Mouse (Mus musculus) kidney, postnatal 14 days (tissue): Measurements from ENCODE around the gene Gm5039.
"Not testable (repeated sequence)": the region's sequence is repeated elsewhere in the genome, so short reads cannot be mapped to it uniquely, and the experiment has no call there.

Source experiments
- DNase-seq: peaks from one replicate; pipeline ENCODE4 v3.0.0; 2022; ENCODE audit warnings: mixed read lengths

Gene Gm5039

DNA sequence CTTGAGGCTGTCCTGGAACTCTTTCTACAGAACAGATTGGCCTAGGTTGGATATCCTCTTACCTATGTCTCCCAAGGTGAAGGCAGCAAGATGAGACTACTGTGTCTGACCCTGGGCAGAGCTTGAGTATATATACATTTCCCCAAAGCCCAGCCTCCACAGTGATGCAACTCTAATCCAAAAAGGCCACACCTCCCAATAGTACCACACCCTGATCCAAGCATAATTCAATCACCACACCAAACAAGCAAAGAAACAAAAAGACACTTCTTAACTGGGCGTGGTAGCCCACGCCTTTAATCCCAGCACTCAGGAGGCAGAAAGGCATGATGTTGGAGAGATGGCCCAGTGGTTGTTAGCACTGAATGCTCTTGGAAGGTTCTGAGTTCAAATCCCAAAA is at the start of gene Gm5039:
Gm5039 (minus strand) TSS at position 101 of the 400 bp plus-strand sequence.
- not testable (repeated sequence) for DNase-seq

- DNase-seq: no peak
These were observed 48.2 kb upstream of the Gm5039 start for GRCm38 (mm10) chr12:88372018-88372417.

DNA sequence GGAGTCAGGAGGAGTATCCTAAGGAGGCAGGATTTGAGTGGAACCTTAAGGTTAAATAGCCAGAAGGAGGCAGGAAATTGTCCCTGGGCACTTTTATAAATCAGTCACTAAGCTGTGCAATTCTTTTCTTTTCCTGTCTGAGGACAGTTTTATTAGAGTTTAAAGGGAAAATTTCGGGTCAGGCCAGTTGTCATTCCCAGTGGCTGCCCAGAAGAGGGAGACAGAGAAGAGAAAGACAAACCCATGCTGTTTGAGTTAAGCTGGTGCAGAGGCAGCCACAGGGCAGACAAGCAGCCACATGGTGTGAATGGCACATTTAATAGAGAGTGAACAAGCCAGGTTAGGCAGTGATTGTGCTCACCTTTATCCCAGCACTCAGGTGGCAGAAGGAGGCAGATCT is 46.5 kb upstream of the Gm5039 start:
- DNase-seq: peak; percentile 11

GRCm38 (mm10) chr12:88369690-88370089 is 45.9 kb upstream of the Gm5039 start:
- not testable (repeated sequence) for DNase-seq

DNA sequence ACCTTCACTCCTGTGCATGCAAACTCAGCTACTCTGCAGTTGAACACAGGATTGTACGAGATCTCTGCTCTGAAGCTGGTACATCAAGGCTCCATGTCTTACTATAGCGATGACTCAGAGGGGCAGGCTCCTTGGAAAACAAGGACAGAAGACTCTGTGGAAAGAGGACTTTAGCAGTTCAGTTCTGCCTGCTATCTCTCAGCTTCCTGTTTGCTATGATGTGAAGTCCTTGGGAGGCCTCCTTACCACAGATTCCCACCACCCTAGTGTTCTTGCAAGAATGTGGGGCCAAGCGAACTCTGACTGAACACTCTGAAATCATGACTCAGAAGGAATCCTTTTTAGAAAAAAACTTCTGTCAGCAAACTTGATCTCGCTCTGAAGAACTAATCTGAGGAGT is 44.8 kb upstream of the Gm5039 start:
- DNase-seq: peak; percentile 8

GRCm38 (mm10) chr12:88367673-88368072 is 43.8 kb upstream of the Gm5039 start:
- DNase-seq: no peak

DNA sequence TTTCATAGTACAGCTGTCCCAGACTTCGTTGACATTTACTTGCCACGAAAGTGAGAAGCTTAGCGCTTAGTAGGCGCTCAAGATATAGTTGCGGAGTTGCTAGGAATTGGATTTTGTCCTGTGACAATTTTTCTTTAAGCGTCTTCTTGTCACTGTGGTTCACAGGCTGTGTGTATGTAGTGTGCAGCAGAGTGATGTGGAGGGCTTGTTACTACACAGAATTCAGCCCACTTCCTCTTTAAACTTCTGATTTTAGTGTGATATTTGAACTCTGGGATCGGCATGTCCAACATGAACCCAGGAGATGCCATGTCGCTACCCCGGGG is 37.3 kb upstream of the Gm5039 start:
- no peak for DNase-seq

DNA sequence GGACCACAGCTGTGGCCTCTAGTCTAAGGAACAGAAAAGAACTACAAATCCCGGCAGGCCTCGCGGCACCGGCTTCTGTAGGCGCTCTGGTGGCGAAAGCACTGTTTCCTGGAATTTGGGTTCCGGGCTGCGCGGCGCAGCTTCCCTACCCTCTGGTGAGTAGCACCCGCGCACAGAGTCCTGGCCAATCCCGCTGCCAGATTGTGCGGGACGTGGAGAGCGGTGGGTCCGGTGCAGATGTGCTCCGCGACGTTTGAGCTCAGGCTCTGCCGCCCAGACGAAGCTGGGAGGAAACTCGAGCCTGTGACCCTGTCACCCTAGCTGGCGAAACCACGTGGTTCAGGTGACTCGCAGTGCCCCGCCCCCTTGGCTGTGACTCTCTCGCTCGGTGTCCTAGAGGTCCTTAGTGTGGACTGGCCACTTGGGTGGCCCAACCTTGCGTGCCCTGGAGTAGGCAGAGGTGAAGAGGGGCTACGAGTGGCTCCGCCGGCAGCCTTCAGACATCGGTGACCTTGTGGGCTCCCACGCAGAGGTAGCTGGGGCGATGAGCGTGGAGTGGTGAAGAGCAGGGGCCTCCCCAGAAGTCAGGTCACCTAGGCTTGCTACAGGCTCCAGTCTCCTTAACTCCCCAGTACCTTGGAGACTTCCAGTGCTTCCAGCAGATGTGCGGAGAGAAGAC is 36.8 kb upstream of the Gm5039 start, which contains the start of gene Adck1:
Adck1 (plus strand) TSS at position 114 of the 679 bp plus-strand sequence.
- peak; percentile 93 for DNase-seq

DNA sequence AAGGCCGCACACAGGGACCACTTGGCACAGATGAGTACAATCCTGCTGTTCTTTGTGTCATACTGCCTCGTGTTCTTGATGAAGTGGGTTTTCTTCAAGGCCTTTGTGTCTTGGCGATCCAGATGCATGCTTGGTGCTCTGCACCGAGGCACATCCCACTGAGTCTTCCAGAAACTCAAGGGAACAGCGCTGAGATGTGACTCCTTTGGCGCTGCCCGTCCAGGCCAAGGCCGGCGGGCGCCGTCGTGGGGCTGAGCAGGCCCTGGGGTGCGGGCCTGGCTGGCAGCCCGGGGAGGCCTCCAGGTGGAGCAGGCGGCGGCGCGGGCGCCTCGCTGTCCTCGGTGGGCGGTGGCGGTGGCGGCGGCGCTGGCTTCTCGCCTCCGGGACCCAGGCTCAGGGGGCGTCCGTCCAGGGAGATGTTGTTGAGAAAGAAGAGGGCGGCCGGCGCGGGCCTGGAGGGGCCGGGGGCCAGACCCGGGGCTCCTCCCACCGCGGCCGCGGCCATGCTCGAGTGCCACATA is 30.4 kb upstream of the Gm5039 start:
- no peak for DNase-seq

DNA sequence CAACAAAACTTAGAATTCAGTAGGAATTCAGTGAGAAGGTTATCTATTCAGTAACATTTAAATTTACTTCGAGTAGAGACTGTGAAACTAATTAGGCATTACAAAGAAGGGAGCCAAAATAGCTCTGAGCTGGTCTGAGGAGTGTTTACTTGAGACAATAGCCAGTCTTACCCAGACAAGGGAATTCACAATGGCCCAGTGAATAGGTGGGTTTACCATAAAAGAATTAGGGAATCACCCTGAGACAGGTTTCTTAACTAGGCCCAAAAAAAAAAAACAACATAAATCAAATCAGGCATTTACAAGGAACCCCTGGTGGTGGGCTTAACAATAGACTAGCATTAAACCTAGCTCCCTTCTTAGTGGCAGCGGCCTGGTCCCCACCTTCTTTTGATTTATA is 17.5 kb upstream of the Gm5039 start:
- not testable (repeated sequence) for DNase-seq

- not testable (repeated sequence) for DNase-seq
These were observed 13.0 kb upstream of the Gm5039 start for GRCm38 (mm10) chr12:88336662-88337413.

- no peak for DNase-seq
These were observed 9.3 kb downstream of the Gm5039 start for GRCm38 (mm10) chr12:88314556-88314955.

- DNase-seq: not testable (repeated sequence)
These were observed 26.7 kb downstream of the Gm5039 start for GRCm38 (mm10) chr12:88297171-88297570.

DNA sequence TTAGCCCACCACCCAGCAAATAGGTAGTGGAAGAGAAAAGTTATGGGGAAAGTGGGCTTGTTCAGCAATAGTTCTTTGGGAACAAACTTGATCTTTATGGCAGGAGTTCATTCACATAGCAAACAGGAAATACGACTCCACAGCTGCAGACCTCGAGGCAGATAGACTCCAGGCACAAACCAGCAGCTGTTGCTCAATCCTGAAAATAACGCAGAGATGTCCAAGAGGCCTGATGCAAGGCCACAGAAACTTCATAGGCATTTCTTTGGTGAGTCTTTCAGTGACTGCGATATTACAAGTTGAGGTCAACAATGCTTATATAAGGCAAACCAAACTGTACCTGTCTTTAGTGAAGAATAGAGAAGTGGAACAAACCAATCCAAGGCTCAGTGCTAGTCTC is 30.7 kb downstream of the Gm5039 start:
- DNase-seq: not testable (repeated sequence)

- DNase-seq: not testable (repeated sequence)
These were observed 38.6 kb downstream of the Gm5039 start for GRCm38 (mm10) chr12:88285224-88285623.

DNA sequence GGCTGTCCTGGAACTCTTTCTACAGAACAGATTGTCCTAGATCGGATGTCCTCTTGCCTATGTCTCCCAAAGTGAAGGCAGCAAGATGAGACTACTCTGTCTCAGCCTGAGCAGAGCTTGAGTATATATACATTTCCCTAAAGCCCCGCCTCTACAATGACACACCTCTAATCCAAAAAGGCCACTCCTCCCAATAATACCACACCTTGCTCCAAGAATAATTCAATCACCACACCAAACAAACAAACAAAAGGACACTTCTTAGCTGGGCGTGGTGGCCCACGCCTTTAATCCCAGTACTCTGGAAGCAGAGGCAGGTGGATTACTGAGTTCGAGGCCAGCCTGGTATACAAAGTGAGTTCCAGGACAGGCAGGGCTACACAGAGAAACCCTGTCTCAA is 49.4 kb downstream of the Gm5039 start, which contains the start of gene Gm5662:
Gm5662 (minus strand) TSS at position 101 of the 400 bp plus-strand sequence.
- DNase-seq: not testable (repeated sequence)
